Mouse (Mus musculus) frontal cortex, postnatal 10 days (tissue): ENCODE measurements at regions not wholly inside any gene's neighbourhood (a gene's known extent, or its start where the extent isn't known, plus 50 kb on each side); places are given as distances from the start of the nearest gene placed in this dataset.

ENCODE experiments used
- DNase-seq, 2 experiments: peaks; one replicate each; pipeline ENCODE4 v3.0.0; 2022; ENCODE audit warnings: low spot score in 2 of 2, mixed read lengths in 1 of 2

DNA sequence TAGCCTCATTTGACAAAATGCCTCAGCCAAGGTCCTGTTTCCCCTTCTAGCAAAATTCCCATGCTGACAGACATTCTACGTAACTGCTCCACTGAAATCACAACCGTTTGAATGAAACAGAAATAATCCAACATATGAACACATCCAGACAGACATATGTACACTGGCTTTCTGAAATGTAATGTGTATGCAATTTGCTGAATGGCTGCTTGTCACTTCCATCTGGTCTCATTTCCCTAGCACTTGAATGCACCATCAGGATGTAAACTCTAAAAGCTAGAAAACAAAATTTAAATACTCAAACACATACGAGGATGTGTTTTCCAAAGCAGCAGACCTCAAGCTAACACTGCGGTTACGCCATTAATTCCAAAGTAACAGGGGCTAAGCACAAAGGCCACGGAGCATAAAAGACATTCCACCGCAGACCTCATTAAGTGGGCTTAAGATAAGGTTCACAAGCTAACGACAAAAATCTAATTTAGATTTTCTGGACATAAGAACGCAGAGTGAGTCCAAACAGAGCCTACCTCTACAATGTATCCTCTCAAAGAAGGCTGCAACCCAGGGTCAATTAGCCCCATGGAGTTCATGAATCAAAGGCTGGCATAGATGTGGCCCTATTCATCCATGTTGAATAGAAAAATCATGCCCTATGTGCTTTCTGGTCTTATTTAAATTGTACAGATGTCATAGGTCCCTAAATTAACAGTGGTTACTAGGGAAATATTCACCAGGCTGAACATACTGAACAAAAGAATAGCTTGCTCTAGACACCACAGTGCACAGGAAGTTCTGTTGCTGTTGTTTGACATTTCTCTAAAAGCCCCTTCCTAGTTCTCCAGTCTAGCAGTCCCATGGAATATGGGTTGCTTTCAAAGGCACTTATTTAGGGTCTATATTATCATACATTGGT lies 630.5 kb downstream of the Nedd1 start:
- DNase-seq: no peak

DNA sequence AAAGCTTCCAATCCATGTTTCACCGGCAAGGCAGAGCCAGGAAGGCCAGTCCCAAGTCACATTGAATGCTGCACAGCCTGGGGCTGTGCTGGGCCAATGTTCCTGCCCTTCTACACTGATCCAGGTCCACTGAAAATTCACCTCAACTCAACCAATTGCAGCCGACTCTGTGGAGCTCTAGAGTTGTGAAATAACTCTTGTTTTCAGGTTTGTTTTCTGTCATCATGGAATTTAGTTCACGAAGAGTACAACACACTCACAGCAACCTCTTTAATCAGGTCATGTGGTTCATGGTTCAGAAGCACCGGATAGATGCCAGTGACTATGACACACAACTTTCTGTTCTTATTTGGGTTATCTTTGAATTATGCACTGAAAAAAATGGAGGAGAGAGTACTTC lies 640.1 kb downstream of the Nedd1 start:
- no peak for DNase-seq

DNA sequence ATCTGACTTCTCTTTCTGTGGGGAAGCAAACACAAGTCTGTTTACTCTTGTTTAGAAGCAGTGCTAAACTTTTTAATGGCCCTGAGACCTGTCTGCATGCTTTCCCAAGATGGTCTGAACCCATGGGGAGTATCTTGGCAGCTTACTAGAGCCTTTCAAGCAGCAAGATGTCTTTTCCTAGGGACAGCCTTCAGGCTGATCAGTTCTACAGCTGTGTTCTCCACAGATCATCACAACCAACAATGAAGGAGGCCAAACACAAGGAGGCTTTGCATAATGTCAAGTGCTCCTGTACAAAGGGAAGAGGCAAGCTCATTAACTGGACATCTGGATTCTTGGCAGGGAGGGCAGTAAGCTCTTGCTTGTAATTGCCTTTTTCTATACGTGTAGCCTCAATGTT lies 641.0 kb downstream of the Nedd1 start:
- no peak for DNase-seq

DNA sequence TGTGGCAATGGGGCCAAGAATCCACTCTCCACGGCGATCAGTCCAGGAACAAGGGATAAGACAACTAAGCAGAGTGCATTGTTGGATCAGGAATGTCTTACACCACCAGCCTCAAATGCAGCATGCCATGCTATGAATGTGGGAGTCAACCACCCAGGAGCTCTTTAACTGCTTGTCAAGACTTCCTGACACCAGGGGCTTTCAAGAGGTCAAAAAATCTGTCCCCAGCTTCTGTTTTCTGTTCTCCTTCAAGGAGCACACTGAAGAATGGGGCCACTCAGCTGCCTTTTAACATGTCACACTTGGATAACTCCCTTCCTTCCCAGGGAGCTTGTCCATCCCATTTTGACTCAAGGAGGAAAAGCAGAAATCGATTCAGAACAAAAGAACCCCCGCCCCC lies 642.8 kb downstream of the Nedd1 start:
- DNase-seq: no peak

DNA sequence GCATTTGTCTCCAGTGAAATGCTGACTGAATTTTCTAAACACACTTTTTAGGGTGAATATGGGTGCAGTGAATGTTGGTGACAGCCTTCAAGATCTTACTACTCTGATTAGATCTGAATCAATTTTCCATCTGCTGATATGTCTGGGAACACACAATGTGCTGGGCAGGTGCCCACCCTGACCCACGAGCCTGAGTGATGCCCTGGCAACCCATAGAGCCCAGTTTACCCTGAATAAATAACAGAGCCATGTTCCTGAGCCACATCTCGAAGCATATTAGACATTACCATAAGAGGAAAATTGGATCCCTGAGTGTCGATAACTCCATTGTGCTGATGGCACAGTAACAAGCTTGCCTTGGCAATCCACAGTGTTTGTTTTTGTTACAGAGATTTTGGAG lies 644.9 kb downstream of the Nedd1 start:
- DNase-seq: no peak

DNA sequence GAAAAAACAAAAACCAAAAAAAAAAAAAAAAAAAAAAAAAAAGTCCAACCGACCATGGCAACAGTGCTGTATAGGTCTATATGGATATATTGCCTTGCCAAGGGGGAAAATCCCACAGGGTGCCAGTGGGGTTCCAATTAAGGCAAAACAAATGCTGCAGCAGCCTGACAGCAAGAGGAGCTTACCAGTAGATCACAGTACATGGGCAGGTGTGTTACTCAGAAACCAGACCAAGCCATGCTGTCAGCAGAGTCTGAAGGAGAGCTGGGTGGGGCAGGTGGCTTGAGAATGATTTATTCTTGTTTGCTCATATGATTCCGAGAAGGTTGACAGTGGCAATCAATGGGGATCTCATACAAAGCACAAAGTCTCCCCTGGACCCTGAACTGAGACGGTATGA lies 645.5 kb downstream of the Nedd1 start:
- no peak for DNase-seq

DNA sequence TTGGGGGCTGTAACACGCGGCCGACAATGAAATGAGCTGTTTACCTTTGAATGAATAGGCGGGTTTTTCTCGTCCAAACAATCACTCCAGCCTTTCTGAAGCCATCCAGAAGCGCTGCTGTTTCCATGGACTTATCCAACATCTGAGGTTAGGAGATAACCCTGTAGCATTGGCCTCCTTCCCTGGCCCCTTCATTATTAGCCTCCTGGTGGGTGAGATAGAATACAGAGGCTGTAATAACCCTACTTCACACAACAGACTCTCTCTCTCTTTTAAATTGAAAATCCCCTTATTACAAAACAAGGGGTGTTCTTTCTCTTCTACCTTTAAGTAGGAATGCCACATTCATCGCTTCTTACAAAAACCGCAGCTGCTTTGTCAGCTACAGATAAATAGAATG lies 646.8 kb downstream of the Nedd1 start:
- no peak for DNase-seq

DNA sequence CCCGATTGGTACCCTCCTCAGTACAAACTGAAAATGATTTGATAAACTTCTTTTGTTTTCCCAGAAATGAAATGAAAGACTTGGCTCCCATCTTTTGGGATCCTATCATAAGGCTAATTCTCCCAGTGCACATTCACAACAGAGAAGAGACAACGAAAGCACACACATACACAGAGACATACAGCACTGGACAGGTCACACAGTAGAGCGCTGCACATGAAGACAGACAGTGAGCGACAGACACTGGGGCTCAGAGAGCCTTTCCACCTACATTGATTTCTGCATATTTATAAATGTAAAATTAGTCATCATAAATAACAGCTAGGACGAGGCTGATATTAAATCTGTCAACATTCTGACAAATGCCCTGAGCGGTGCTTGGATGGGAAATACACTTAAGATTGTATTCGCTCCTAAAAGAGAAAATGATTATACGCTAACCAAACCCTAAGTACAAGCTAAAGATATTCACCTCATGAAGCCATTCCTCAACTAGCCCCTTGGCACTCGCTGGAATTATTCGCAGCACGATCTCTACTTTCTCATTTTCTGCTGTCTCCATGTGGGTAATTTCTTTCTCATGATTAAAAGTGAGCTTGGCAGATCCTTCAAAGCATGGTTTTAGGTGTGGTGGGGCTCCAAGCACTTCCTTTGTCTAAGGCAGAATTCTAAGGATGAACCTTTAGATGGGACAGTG lies 647.4 kb downstream of the Nedd1 start:
- no peak for DNase-seq

DNA sequence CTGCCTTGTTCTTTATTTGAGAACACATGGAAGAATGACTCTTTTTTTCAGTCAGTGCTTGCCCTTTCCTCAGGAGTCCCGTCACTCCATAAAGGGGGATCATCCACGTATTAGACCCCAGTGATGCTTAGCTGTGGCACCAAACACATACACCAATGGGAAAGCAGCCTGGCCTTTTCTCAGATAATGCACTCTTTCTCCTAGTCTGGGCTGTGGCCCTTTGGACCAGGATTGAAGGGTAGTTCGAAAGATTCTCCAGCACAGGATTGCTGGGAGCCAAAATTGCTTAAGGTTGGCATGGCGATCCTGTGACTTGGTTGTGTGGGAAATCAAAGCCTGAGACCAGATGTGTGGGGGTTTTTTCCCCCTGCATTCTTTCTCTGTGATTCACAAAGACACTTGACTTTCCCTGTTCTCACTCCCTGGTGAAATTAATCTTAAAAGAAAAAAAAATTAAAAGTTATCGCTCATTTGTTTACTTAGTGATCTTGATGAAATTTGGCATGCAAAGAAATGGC lies 648.3 kb downstream of the Nedd1 start:
- DNase-seq: no peak

DNA sequence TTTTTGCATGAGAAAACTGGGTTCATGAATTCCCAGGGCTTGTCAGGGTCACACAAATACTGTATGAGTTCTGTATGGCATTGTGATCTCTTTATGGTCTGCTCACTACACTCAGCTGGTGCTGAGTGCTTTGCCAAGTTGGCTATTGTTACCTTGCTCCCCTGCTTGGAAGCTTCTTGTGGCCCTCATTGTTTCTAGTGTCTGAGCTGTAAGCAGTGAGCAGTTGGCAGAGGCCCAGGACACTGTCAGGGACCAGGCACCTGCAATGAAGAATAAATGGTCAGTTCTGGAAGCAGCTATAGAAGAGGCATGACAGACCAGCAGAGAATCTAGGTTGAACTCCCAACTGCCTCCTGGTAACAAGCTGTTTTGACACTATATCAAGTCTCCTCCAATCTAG lies 677.4 kb downstream of the Nedd1 start:
- DNase-seq: no peak

DNA sequence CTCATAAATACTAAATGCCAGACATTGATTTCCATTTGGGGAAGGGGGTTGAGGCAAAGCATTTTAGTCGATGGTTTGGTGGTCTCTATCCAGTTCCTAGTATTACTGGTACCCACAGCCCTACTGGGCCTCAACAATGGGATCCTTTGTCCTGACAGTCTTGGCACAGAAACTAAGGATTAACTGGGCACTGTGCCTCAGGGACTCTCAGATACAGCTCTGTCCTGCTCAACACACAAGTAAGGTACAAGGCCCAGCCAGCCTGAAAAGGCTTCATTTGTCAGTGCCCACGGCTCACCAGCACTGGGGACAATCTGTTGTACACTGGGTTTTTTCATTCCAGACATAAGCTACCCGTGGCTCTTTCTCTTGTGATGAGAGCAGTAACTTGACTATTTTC lies 686.0 kb downstream of the Nedd1 start:
- DNase-seq: peak; percentile 20 to 32

DNA sequence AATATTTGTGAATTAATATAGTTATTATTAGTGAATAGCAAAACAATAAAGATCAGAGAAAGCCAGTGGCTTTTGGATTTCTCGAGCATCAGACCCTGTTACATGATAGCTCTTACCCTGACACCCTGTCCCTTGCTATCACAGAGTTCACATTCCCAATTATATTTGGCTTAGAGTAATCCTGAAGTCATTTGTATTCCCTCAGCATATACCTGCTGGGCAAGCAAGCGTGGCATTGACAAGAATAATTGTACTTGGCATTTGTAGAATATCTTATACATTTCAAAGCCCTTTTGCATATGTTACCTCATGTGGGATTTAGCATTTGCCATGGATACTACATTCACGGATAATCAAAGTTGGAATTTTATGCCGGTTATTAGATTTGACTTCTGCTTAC lies 692.0 kb downstream of the Nedd1 start:
- no peak for DNase-seq

DNA sequence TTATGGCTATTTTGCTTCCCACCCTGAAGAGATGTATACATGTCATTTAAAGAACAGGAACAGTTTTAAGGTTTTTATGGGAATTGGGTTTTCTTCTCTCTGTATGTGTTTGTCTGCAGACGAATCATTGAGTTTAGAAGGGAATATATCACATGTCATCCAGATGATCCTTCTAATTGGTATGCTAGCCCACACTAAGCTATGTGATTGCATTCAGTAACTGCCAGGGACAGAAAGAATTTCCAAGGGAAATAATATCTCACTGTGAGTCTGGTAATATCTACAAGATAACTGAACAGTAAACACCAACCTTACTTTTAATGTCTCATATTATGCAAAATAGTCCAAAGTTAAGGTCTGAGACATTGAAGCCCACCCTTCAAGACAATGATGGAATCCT lies 698.0 kb downstream of the Nedd1 start:
- no peak for DNase-seq

DNA sequence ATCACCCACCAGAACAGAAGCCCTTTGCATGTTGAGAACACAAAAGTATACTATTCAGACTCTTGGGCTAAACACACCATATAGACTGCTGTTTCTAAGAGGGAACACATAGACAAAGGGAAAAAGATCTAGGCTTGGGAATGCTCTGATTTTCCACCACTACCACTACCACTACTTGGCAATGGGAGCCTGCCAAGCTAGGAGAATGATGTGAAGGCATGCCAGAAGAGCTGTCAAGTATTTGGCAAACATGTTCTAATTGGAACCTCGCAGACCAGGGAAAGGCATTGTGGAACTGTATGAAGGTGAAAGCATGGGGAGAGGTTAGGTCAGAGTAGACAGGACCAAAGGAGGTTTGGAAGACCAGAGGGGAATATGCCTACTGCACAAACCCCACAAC lies 701.2 kb downstream of the Nedd1 start:
- no peak for DNase-seq

DNA sequence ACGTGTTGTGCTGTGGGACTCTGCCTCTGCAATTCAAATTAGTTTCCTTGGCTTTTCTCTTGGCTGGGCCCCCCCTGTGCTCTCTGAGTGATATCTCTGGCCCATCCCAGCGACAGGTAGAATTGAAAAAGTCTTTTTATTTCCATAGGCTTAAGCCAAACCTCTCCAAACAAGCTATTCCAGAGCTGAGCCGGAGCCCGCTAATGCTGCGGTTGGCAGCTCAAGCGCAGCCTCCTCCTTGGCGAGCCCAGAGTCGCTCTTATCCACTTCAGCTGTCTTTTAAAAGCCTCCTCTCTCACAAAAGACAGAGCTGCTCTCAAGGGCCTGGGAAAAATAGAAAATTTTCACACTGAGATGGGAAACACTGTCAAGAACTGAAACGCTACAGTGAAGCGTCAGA lies 712.7 kb downstream of the Nedd1 start:
- no peak for DNase-seq

DNA sequence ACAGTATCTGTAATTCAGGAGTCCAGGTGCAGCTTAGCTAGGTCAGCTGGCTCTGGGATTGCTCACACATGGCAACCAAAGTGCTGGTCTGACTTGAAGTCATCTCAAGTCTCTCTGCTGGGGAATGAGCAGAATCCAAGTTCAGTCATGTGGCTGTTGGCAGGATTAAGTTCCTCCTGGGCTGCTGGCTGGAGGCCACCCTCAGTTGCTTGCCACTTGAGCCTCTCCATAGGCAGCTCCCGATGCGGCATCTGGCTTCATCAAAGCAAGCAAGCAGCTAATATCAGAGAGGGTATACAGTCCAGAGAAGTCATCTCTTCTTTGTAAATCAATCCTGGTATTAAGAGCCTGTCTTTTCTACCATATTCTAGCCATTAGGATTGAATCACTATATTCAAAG lies 714.3 kb downstream of the Nedd1 start:
- no peak for DNase-seq

DNA sequence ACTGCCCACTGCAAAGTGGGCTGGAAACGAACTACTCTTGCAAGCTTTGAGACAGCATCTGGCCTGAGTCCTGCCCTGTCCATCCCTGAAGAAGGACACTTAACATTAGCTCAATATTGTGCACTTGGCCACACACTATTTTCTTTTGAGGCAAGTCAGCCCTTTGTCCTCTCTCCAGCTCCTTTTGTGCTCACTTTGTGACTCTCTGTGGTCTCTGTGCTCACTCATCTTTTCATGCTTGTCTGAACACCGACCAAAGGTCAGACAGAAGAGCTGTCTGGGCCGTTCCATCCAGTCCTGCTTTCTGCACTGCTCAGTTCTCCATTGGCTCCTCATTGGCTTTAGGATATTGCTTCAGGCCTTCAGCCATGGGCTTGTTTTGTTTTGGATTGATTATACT lies 715.8 kb downstream of the Nedd1 start:
- no peak for DNase-seq

DNA sequence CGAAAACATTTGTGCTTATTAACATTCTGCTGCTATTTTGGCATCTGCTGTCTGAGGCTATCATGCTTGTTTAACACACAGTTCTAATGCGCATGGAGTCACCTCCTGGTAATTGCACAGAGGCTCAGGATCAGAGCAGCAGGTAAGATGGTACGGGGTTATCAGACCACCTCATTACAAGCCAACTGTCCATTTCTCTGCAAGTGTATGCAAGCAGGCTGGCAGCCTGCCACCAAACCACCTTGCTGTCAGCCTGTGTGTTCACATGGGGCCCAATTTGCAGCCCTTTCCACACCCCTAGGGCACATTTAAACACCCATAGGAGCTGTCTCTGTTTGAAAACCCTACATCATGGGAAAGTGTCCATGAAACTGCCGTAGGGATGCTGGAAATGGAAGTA lies 731.2 kb downstream of the Nedd1 start:
- DNase-seq: no peak

DNA sequence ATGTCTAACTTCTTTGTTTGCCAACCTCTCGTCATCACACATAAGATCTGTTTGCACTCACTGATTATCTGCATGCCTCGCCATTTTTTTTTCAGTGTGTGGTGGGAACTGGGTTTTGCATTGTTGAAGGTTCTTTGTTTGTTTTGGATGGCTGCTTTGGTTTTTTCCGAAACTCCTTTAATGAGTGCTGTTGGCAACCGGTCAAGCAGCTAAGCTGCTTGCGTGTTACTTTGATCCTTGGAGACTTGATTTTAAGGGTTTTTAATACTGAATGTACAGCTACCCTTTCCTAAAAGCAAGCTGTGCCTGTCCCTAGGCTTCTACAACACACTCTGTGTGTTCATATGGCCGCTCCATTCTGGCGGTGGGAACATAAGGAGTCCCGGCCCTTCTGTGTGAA lies 733.9 kb downstream of the Nedd1 start:
- DNase-seq: peak; percentile 9 to 11

DNA sequence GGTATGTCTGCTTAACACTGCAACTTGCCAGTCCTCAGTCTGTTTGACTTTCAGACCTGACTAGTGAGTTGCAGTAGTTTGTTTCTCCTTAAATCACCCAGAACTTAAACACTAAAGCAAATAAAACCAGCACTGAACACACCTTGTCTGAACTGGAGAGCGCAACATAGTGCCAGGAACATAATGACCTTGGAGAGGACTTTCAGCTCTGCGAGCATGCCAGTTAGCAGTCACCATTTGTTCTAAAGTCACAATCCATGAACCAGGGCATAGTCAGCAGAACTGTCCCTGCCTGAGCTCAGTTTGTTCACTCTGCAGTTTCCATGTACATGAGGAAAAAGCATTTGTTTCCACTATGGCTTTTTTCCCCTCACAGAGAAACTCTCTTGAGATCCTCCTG lies 742.4 kb downstream of the Nedd1 start:
- no peak for DNase-seq

DNA sequence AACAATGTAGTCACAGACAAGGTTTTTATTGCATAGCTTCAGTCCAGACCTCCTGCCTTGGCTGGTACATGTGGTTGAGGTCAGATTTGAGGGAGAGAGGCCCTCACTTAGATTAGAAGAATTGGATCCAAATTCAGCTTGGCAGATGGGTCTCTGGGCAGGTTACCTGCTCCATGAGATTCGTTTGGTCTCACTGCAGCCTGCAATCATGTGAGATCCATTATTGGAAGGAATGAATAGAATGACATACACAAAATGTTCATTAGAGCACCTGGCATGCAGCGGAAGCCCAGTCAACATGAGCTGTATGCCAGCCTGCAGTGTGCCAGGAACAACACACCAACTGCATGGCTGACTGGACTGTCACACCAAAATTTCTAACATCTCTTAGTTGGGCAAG lies 750.3 kb downstream of the Nedd1 start:
- DNase-seq: no peak

DNA sequence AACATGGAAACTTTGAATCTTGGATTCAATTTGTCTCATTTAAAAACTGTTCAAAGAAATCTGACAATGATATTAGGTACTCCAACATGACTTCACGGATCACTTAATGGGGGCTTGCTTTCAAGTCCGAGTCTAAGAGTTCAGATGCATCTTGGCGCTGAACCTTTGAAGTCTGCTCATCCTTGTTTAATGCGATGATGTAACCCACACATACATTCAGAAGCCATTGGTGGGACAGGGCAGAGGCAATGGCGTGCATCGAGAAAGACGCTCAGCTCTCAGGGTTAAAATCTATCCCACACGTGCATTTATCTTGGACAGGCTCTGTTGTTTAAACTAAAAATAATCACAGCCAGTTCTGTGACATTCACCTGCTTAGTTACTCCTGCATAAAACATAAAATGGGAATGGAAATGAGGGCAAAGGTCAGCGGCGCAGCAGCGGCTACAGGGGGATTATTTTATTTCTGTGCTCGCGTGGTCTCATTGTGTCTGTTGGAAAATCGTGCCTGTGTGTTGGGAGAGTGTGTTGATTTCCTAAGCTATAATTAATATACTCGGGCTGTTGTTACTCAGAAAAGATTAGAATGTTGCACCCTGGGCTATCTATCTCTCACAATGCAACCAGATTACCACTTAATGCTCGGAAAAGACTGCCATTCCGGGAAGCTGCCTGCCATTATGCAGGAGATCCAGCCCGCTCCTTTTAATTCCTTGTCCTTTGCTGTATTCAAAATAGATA lies 754.5 kb downstream of the Nedd1 start:
- DNase-seq: no peak
